Mouse (Mus musculus) midbrain, embryonic 10.5 days (tissue): ENCODE data around the gene Bbs10. TPM values are rescaled to one million over a fixed set of nuclear protein-coding genes. Genes with fewer than 3 reads are reported as not detected.

Source experiments
- DNase-seq: peaks from one replicate; pipeline ENCODE4 v3.0.0-alpha.2; 2017; ENCODE audit warnings: low spot score
- H3K27ac ChIP-seq: fragments of 300-500 bp; sonication (generic); replicated peaks from 2 replicates; pipeline ENCODE4 v1.5.1; 2016; ENCODE audit warnings: mild to moderate bottlenecking
- H3K27me3 ChIP-seq: fragments of 300-500 bp; sonication (generic); 2 replicates; pipeline ENCODE4 v1.6.1; 2016; ENCODE audit warnings: low read depth, mild to moderate bottlenecking; ENCODE audit not compliant: poor library complexity, severe bottlenecking
- H3K36me3 ChIP-seq: fragments of 300-500 bp; sonication (generic); 2 replicates; pipeline ENCODE4 v1.6.1; 2016; ENCODE audit warnings: mild to moderate bottlenecking, moderate library complexity
- H3K4me1 ChIP-seq: fragments of 300-500 bp; sonication (generic); 2 replicates; pipeline ENCODE4 v1.6.1; 2016
- H3K4me3 ChIP-seq: fragments of 300-500 bp; sonication (generic); 2 replicates; pipeline ENCODE4 v1.5.1; 2016; ENCODE audit warnings: mild to moderate bottlenecking, moderate library complexity
- H3K9me3 ChIP-seq: fragments of 300-500 bp; sonication (generic); replicated peaks from 2 replicates; pipeline ENCODE4 v1.6.1; 2016; ENCODE audit warnings: mild to moderate bottlenecking
- WGBS: fragments of 180-500 bp; shearing (Covaris S2); methylation state at CpG from one replicate; pipeline ENCODE4 v1.1.7; 2016; 5-methylcytosine and 5-hydroxymethylcytosine counted together
- polyA plus RNA-seq: library from polyadenylated mRNA; unstranded; fragments of >200 nt; fragmentation: Nextera tagmentation; extraction: Ambion mirVana; gene quantifications from 2 replicates; pipeline ENCODE4 v1.2.1, GENCODE M21; 2016

Bbs10 gene
- polyA plus RNA-seq: 6.8 and 7.7 TPM in 2 replicates

DNA sequence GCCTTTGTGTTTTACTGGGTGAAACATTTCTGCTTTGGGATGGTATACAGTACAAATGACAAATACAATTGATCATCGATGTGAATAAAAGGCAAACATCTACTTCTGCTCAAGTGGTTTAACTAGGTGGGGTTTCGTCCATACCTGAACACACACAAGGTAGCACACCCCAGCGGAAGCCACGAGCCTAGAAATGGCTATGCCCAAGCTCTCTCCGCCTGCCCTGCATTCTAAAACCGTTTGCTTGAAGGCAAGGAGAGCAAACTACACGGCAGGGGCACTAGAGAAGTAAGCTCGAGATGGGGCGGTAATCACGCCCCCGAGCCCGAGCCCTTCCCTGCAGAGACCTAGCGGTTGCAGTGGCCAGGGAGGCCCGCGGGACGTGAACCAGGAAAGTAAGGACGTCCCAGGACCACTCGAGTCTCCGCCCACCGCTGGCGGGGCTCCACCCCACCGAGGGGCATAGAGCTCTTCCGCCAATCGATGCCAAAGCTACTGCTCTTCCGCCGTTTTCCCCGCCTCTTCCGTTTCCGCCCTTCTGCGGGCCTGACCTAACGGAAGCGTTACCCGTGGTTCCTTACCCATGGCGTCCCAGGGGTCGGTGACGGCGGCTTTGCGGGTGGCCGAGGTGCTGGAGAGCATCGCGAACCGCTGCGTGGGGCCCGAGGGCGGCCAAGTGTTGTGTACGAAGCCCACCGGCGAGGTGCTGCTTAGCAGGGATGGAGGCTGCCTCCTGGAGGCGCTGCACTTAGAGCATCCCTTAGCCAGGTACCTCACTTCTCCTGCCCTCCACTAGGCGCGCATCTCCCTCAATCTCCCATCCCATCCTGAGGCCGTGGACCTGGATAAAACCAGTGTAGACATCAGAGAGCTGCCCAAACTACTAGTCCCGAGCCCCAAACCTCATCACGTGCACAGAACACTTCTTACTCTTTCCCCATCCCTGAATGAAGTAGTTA, at the start of gene Bbs10:
Gene Bbs10, plus strand, starts transcription at position 540 of the 959 bp plus-strand sequence.
- WGBS: 1% methylated on average over 54 of the region's 54 CpGs
- DNase-seq: peak; percentile 97
- peak within 1 kb of the TSS; percentile 71 for H3K4me3 ChIP-seq

GRCm38 (mm10) chr10:111250192-111250591, 48.3 kb upstream of the Bbs10 start:
- H3K27me3 ChIP-seq: no peaks in the 10 kb centered on the region
- peaks cover 15% of the 10 kb centered on the region for H3K4me1 ChIP-seq
- no peak overlapping the region for H3K4me3 ChIP-seq
- WGBS: 81% methylated on average over 4 of the region's 4 CpGs
- no peaks in the 10 kb centered on the region for H3K9me3 ChIP-seq
- H3K36me3 ChIP-seq: no peaks in the 10 kb centered on the region
- no peak for DNase-seq
- H3K27ac ChIP-seq: no peak overlapping the region

More for the DNA sequence above, at the start of gene Bbs10:
- H3K9me3 ChIP-seq: no peaks in the 10 kb centered on the region
- H3K36me3 ChIP-seq: peaks cover under 1% of the 10 kb centered on the region; the same call in 1 of the 2 replicates
- H3K4me1 ChIP-seq: peaks cover 21% of the 10 kb centered on the region
- H3K27ac ChIP-seq: peak within 1 kb of the TSS; percentile 90
- H3K27me3 ChIP-seq: no peaks in the 10 kb centered on the region

GRCm38 (mm10) chr10:111251666-111252065, 46.8 kb upstream of the Bbs10 start:
- Histone ChIP-seq H3K9me3 (no peaks in the 10 kb centered on the region), H3K27me3 (no peaks in the 10 kb centered on the region), H3K4me3 (no peak overlapping the region), H3K27ac (no peak overlapping the region), H3K36me3 (0 out of 2 replicates have a peak, but pooled peaks cover 2% of the 10 kb centered on the region), H3K4me1 (peaks cover 15% of the 10 kb centered on the region)
- 81% methylated on average over 5 of the region's 5 CpGs for WGBS
- no peak for DNase-seq

DNA sequence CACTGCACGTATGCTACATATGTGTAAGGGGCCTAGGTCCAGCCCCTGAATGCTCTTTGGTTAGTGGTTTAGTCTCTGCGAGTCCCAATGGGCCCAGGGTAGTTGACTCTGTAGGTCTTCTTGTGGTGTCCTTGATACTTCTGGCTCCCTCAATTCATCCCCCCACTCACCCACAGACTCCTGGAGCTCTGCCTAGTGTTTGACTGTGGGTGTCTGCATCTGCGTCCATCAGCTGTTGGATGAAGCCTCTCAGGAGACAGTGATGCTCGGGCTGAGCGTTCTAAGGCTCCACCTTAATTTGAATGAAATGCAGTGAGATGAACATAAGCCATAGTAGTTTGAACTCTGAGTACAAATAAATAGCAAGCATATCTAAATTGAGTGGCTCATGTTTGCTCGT, 43.3 kb upstream of the Bbs10 start:
- Histone ChIP-seq H3K4me3 (no peak overlapping the region), H3K27ac (no peak overlapping the region), H3K4me1 (no peaks in the 10 kb centered on the region), H3K36me3 (peaks cover 5% of the 10 kb centered on the region; the same call in 1 of the 2 replicates), H3K9me3 (no peaks in the 10 kb centered on the region), H3K27me3 (no peaks in the 10 kb centered on the region)
- DNase-seq: no peak
- WGBS: 94% methylated on average over 6 of the region's 6 CpGs

DNA sequence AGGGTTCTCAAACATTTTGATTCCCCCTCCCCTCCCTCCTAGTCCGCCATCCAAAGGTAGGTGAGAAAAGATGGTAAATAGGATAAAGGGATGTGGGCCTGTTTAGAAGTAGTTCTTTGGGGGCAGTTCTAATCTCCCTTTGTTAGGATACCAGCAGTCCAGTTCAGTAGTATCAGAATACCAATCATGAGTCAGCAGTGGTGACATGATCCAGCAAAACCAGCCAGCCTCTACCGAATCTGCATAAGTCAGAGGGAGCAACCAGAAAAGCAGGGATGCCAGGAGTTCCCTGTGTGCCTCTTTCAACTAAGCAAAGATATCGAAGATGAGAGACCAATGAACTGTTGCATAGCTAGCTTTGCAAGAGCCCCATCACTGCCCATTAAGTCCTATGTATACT, 42.3 kb upstream of the Bbs10 start:
- Histone ChIP-seq H3K4me1 (no peaks in the 10 kb centered on the region), H3K4me3 (no peak overlapping the region), H3K27ac (no peak overlapping the region), H3K36me3 (peaks cover 5% of the 10 kb centered on the region; the same call in 1 of the 2 replicates), H3K9me3 (no peaks in the 10 kb centered on the region), H3K27me3 (no peaks in the 10 kb centered on the region)
- WGBS: 90% methylated on average over 3 of the region's 3 CpGs
- DNase-seq: no peak

DNA sequence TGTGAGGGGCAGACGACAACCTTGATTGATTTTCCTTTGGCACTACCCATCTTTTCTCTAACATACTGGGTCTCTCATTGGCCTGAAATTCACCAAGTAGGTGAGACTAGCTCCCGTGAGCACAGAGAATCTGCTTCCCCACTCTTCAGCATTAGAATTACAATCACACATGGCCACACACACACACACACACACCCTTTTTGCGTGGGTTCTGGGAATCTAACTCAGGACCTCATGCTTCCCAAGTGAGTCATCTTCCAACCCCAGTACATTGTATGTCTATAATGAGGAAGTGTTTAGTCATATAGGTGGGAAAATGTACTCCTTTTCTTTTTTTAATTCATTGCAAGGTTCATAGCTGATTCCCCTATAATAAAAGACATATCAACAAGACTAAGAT, 41.1 kb upstream of the Bbs10 start:
- no peak for DNase-seq
- H3K27me3 ChIP-seq: no peaks in the 10 kb centered on the region
- peaks cover 5% of the 10 kb centered on the region; the same call in 1 of the 2 replicates for H3K36me3 ChIP-seq
- WGBS: 84% methylated on average over 3 of the region's 3 CpGs
- H3K9me3 ChIP-seq: no peaks in the 10 kb centered on the region
- H3K4me3 ChIP-seq: no peak overlapping the region
- H3K27ac ChIP-seq: no peak overlapping the region
- H3K4me1 ChIP-seq: no peaks in the 10 kb centered on the region

DNA sequence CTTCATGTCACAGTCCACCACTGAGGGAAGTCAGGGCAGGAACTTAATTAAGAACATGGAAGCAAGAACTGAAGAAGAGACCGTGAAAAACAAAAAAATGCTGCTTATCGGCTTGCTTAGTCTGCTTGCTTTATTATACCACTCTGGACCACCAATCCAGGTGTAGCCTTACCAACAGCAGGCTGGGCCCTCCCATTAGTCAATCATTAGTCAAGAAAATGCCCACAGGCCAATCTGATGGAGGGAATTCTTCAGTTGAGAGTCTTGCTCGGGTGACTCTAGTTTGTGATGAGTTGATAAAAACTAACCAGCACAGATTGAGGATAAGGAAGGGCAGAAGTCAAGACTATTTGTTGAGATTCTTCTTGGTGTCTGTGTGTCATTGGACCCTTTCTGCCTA, 40.2 kb upstream of the Bbs10 start:
- Histone ChIP-seq H3K27me3 (no peaks in the 10 kb centered on the region), H3K4me3 (no peak overlapping the region), H3K4me1 (no peaks in the 10 kb centered on the region), H3K9me3 (no peaks in the 10 kb centered on the region), H3K36me3 (peaks cover 5% of the 10 kb centered on the region; the same call in 1 of the 2 replicates), H3K27ac (no peak overlapping the region)
- 90% methylated on average over 3 of the region's 3 CpGs for WGBS
- no peak for DNase-seq

GRCm38 (mm10) chr10:111271687-111272086, 26.8 kb upstream of the Bbs10 start:
- Histone ChIP-seq H3K27ac (no peak overlapping the region), H3K4me1 (peaks cover 20% of the 10 kb centered on the region), H3K9me3 (no peaks in the 10 kb centered on the region), H3K4me3 (no peak overlapping the region), H3K27me3 (no peaks in the 10 kb centered on the region), H3K36me3 (peaks cover 40% of the 10 kb centered on the region)
- DNase-seq: no peak
- WGBS: 83% methylated on average over 15 of the region's 15 CpGs

GRCm38 (mm10) chr10:111272905-111273304, 25.6 kb upstream of the Bbs10 start:
- Histone ChIP-seq H3K27ac (no peak overlapping the region), H3K9me3 (no peaks in the 10 kb centered on the region), H3K4me1 (peaks cover 24% of the 10 kb centered on the region), H3K27me3 (no peaks in the 10 kb centered on the region), H3K4me3 (no peak overlapping the region), H3K36me3 (peaks cover 39% of the 10 kb centered on the region)
- no peak for DNase-seq
- WGBS: 77% methylated on average over 11 of the region's 11 CpGs

GRCm38 (mm10) chr10:111273463-111274088, 24.9 kb upstream of the Bbs10 start:
- no peak overlapping the region for H3K4me3 ChIP-seq
- WGBS: 39% methylated on average over 5 of the region's 5 CpGs
- H3K27ac ChIP-seq: no peak overlapping the region
- H3K36me3 ChIP-seq: peaks cover 37% of the 10 kb centered on the region
- peak; percentile 34 for DNase-seq
- no peaks in the 10 kb centered on the region for H3K9me3 ChIP-seq
- peaks cover 24% of the 10 kb centered on the region for H3K4me1 ChIP-seq
- no peaks in the 10 kb centered on the region for H3K27me3 ChIP-seq

GRCm38 (mm10) chr10:111275822-111276221, 22.7 kb upstream of the Bbs10 start:
- WGBS: 88% methylated on average over 2 of the region's 2 CpGs
- Histone ChIP-seq H3K27ac (no peak overlapping the region), H3K9me3 (no peaks in the 10 kb centered on the region), H3K27me3 (no peaks in the 10 kb centered on the region), H3K36me3 (peaks cover 30% of the 10 kb centered on the region), H3K4me3 (no peak overlapping the region), H3K4me1 (peaks cover 24% of the 10 kb centered on the region)
- no peak for DNase-seq

DNA sequence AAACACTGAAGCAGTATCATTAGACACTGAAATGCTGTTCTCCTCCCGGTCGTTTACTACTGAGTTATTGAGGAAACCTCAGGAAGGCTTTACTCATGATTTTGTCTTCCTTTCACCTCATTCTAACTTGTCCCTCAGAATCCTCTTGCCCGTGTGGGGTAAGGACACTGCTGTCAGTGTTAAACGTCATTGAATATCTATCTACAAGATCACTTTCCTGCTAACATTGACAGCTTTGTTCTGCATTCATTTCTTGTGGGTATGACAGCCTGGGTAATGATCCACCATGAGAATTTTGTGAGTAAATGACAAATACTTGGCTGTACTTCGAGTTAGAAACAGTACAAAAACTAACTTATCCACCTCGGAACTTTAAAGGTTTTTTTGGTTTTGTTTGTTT, 848 bp upstream of the Bbs10 start:
- Histone ChIP-seq H3K9me3 (no peaks in the 10 kb centered on the region), H3K27me3 (no peaks in the 10 kb centered on the region), H3K4me1 (peaks cover 21% of the 10 kb centered on the region), H3K4me3 (peak overlapping the region; percentile 71), H3K27ac (peak overlapping the region; percentile 90; the same call in 1 of the 2 replicates), H3K36me3 (peaks cover 4% of the 10 kb centered on the region; the same call in 1 of the 2 replicates)
- WGBS: 55% methylated on average over 6 of the region's 6 CpGs
- DNase-seq: no peak
